Mouse (Mus musculus) embryonic fibroblast, embryonic 13.5 days (primary cell): ENCODE data around the gene Adamts2.

Source experiments
- CTCF ChIP-seq: IDR thresholded peaks from 2 replicates; pipeline ENCODE4 v1.5.1; 2011; ENCODE audit warnings: mild to moderate bottlenecking, control low read depth, low read length, moderate library complexity, borderline replicate concordance; ENCODE audit not compliant: insufficient read depth
- POLR2A ChIP-seq: IDR thresholded peaks from 2 replicates; pipeline ENCODE4 v1.6.1; 2011; ENCODE audit warnings: low read depth, mild to moderate bottlenecking, control low read depth, low read length, moderate library complexity

DNA sequence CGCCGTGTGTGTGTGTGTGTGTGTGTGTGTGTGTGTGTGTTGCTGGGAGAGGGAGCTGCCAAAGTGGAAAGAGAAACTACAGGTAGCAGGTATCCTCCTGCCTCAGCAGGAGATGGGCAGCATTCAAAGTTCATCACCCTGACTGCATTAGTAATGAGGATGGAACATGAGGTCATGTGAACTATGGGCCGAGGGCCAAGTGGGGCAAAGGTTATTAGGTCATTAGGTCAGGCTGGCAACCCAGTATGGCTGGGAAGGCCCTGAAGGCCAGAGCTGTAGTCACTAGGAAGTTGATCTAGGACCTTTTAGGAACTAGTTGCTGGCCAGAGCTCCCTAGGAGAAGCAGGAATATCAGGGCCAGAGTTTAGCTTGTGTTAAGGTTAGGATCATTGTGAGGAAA is 131.3 kb downstream of the Adamts2 start:
- TF ChIP-seq CTCF (no peak), POLR2A (no peak)
